In the genomic region with DNA sequence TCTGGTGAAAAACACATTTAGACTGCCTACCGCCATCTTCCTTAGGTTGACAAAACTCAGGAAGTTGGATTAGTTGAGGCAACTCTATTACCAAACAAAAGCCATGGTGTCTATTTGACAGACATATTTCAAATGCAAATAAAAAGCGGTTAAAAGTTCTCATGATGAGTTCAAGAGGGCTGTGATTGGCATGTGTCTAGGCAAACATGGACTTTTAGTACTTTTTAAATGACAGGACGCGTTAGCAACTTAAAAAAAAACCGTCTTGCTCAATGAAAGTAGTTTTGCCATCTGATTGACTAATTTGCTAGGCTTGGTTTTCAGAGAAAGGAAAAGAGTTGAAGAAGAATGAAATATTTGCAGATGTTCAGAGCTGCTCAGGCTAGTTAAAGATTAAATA, we compare ENCODE assay signal across 25 mouse cellular contexts.
"Had no signal": no experiment of that assay in that cellular context is flagged by ENCODE, and none has a peak within 500 bp of the region (broad histone marks: within the 10 kb centered on the region; RNA-seq: fewer than 3 reads in every experiment).

No protein-coding gene starts in this region.

- H3K4me1 ChIP-seq: embryonic facial prominence, embryonic 10.5 days; embryonic facial prominence, embryonic 12.5 days; embryonic facial prominence, embryonic 13.5 days; embryonic facial prominence, embryonic 15.5 days; forebrain, embryonic 10.5 days; forebrain, embryonic 12.5 days; forebrain, embryonic 13.5 days had no signal

- H3K36me3 ChIP-seq: forebrain, embryonic 12.5 days; forebrain, embryonic 15.5 days had no signal

- H3K27ac ChIP-seq: embryonic facial prominence, embryonic 10.5 days; embryonic facial prominence, embryonic 12.5 days; embryonic facial prominence, embryonic 13.5 days; embryonic facial prominence, embryonic 15.5 days; forebrain, embryonic 10.5 days; forebrain, embryonic 12.5 days; forebrain, embryonic 13.5 days; gastrocnemius, adult 2 months; heart, adult 2 months had no signal

- H3K9ac ChIP-seq: embryonic facial prominence, embryonic 12.5 days; embryonic facial prominence, embryonic 13.5 days; embryonic facial prominence, embryonic 15.5 days; forebrain, embryonic 12.5 days; forebrain, embryonic 13.5 days; forebrain, embryonic 15.5 days had no signal

- ATAC-seq: forebrain, embryonic 13.5 days had no signal

- H3K9me3 ChIP-seq: embryonic facial prominence, embryonic 12.5 days; embryonic facial prominence, embryonic 13.5 days; embryonic facial prominence, embryonic 15.5 days; forebrain, embryonic 10.5 days; forebrain, embryonic 12.5 days; forebrain, embryonic 13.5 days; forebrain, embryonic 15.5 days had no signal

- H3K4me3 ChIP-seq: embryonic facial prominence, embryonic 10.5 days; embryonic facial prominence, embryonic 12.5 days; embryonic facial prominence, embryonic 13.5 days; embryonic facial prominence, embryonic 15.5 days; erythroblast, embryonic 14.5 days; forebrain, embryonic 10.5 days; forebrain, embryonic 12.5 days; forebrain, embryonic 13.5 days; forebrain, embryonic 15.5 days; gastrocnemius, adult 2 months; heart, adult 2 months had no signal

- H3K27me3 ChIP-seq: embryonic facial prominence, embryonic 12.5 days; embryonic facial prominence, embryonic 13.5 days; embryonic facial prominence, embryonic 15.5 days; forebrain, embryonic 12.5 days; forebrain, embryonic 13.5 days; forebrain, embryonic 15.5 days had no signal

- DNase-seq: cerebellum, adult 2 months; cerebellum, adult 8-10 months; cerebellum, adult 9-10 months; cerebellum, adult 9-11 months; cerebellum, postnatal 10 days; cerebellum, postnatal 14 days; cerebellum, postnatal 25 days; cerebellum, postnatal 36 days; embryo, embryonic 11 days; gastrocnemius, adult 2 months; gastrocnemius, postnatal 10 days; gastrocnemius, postnatal 14 days; gastrocnemius, postnatal 25 days; gastrocnemius, postnatal 36 days; heart, adult 18-20 months; heart, adult 2 months had no signal

- H3K4me2 ChIP-seq: embryonic facial prominence, embryonic 12.5 days; embryonic facial prominence, embryonic 13.5 days; embryonic facial prominence, embryonic 15.5 days; forebrain, embryonic 12.5 days; forebrain, embryonic 13.5 days; forebrain, embryonic 15.5 days had no signal
